Mouse (Mus musculus): ENCODE data around the gene Cdh6. TPM values are rescaled to one million over a fixed set of nuclear protein-coding genes. Genes with fewer than 3 reads are reported as not detected.
A peak's percentile ranks its signal among the peaks of the same experiment; 100 is the strongest.

Gene Cdh6
- polyA plus RNA-seq (2015; fragmentation: Nextera tagmentation; extraction: Ambion mirVana) = 0.08 and 0.10 TPM in 2 replicates

DNA sequence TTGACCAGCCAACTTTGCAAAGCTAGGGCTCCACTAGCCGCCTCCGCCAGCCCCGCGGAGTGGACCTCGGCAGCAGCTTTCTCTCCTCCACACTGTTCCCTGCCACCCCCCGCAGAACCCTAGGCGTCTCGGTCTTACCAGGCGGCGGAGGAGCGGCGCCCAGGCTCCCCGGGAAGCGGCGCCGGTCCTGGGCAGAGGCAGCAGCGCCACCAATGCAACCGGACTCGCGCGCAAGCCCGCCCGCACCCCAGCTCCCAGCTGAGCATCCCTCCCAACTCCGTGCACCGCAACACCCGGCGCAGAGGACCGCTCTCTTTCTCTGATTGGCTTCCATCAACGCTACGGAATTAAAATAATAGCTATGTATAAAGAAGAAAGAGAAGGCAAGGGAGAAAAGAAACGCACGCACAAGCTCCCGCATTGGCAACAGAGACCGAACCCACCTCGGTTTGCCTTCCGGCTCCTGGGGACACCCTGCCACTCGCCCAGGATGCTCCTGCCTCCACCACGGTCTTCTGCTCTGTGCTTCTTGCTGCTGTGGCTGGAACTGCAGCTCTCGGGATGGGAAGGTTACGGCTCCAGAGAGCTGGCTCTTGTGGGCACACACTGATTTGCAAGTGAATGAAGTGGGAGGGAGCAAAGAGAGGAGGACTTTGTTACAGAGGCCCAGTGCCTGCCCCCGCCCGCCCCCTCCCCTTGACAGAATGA, at the start of gene Cdh6:
Gene Cdh6, minus strand, starts transcription at position 605 of the 708 bp plus-strand sequence.
- H3K4me2 ChIP-seq = peak within 1 kb of the TSS; percentile 57
- 1% methylated on average over 42 of the region's 42 CpGs for WGBS (ENCODE audit: insufficient replicate concordance)
- no peak within 1 kb of the TSS for H3K9ac ChIP-seq
- DNase-seq (no peak), ATAC-seq (ENCODE audit: low read depth) (no peak)
- no peaks in the 10 kb centered on the region for H3K4me1 ChIP-seq (replicated peaks)
- no peaks in the 10 kb centered on the region for H3K9me3 ChIP-seq (replicated peaks)
- peak within 1 kb of the TSS; percentile 39 for H3K4me3 ChIP-seq (replicated peaks)
- H3K27ac ChIP-seq = no peak within 1 kb of the TSS
- peaks cover 53% of the 10 kb centered on the region for H3K27me3 ChIP-seq
- no peaks in the 10 kb centered on the region for H3K36me3 ChIP-seq

DNA sequence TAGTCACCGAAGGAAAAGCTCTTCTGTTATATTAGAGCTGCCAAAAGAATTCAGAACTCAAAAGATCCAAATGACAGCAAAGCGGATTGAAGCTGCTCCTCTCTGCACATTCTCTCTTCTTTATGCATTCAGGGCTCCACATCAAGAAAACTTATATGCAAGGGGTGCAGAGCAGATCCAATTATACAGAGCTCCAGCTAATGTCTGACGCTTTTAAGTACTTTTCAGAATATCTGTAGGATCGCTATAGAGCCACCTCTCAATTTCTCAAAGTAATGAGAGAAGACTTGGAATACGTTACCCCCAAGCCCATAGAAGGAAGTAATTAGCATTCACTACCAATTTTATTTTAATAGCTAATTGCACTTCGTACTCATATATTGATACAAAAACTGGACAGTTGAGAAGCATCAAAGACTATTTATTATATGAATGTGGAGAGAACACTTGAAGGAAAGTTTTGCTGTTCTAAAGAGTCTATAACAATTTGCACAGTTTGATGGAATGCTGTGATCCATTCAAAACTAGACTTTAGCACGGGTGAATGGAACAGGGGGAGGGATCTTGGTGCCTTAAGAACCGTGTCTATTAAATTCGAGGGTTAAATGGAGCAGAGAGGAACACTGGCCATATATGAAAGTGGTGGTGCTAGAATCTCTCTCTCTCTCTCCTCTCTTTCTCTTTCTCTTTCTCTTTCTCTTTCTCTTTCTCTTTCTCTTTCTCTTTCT, 46.4 kb upstream of the Cdh6 start:
- ATAC-seq (ENCODE audit: low read depth) = no peak
- H3K4me3 ChIP-seq (replicated peaks) = no peak overlapping the region
- no peaks in the 10 kb centered on the region for H3K27me3 ChIP-seq
- H3K27ac ChIP-seq = no peak overlapping the region
- no peak overlapping the region for H3K9ac ChIP-seq
- 62% methylated on average over 9 of the region's 9 CpGs for WGBS (ENCODE audit: insufficient replicate concordance)
- no peak for DNase-seq
- no peaks in the 10 kb centered on the region for H3K9me3 ChIP-seq (replicated peaks)
- H3K4me2 ChIP-seq = no peak overlapping the region
- H3K4me1 ChIP-seq (replicated peaks) = no peaks in the 10 kb centered on the region
- H3K36me3 ChIP-seq = no peaks in the 10 kb centered on the region

DNA sequence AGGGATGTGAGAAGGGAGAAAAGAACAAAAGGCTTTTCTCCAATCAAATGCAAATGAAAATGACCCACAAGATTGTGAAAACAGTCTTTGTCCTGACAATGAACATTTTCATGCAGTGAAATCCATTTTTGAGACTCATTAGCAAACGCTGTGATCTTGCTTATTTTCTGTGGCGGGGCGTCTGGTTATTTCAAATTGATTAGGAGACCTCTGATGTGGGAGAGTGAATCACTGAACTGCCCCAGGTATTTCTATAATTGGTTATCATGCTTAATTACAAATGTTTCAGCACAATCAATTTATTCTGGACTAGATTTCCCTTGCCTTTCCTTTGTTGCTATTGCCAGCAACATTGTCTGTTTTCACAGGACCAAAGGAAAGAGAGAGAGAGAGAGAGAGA, 44.3 kb upstream of the Cdh6 start:
- 61% methylated on average over 3 of the region's 3 CpGs for WGBS (ENCODE audit: insufficient replicate concordance)
- H3K27me3 ChIP-seq = no peaks in the 10 kb centered on the region
- DNase-seq = no peak
- H3K9me3 ChIP-seq (replicated peaks) = no peaks in the 10 kb centered on the region
- no peak for ATAC-seq (ENCODE audit: low read depth)
- H3K9ac ChIP-seq = no peak overlapping the region
- H3K4me1 ChIP-seq (replicated peaks) = no peaks in the 10 kb centered on the region
- H3K4me2 ChIP-seq = no peak overlapping the region
- no peak overlapping the region for H3K27ac ChIP-seq
- H3K36me3 ChIP-seq = no peaks in the 10 kb centered on the region
- H3K4me3 ChIP-seq (replicated peaks) = no peak overlapping the region

DNA sequence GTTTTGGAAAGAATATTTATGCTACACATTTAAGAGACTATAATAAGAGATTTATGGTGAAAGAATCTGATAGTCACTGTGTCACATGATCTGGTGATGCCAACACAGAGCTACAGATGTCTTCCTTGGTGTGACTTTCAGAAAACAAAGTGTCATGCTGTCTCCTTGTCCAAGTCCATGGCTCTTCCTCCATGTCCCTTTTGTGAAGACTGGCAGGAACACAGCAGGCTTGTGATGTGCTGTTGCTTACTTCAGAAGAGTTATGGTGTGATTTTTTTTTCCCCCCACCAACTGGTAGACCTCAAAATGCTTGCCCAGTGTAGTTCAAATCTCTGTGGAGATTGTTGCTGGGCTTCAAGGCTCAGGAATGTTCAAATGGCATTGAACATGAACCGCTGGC, 43.7 kb upstream of the Cdh6 start:
- Histone ChIP-seq H3K27ac (no peak overlapping the region), H3K9me3 (replicated peaks) (no peaks in the 10 kb centered on the region), H3K4me3 (replicated peaks) (no peak overlapping the region), H3K27me3 (no peaks in the 10 kb centered on the region), H3K4me1 (replicated peaks) (no peaks in the 10 kb centered on the region), H3K4me2 (no peak overlapping the region), H3K9ac (no peak overlapping the region), H3K36me3 (no peaks in the 10 kb centered on the region)
- DNase-seq (no peak), ATAC-seq (ENCODE audit: low read depth) (no peak)
- 73% methylated on average over 1 of the region's 1 CpGs for WGBS (ENCODE audit: insufficient replicate concordance)

DNA sequence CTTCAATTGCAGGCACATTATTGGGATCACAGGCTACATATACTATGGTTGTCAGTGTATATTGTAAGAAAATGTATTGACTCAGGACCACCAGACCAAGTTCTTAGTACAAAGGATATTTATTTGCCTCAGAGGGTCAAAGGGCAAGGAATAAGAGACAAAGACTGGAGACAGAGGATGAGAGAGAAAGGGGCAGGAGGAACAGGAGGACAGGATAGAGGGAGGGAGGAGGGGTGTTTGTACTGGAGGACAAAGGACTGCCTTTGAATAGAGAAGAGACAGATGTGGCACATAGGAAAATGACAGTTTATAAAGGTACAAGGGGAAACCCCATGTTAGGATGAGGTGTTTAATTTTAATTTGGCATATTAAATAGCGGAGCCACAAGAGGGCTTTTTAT, 39.5 kb upstream of the Cdh6 start:
- DNase-seq (no peak), ATAC-seq (ENCODE audit: low read depth) (no peak)
- Histone ChIP-seq H3K4me2 (no peak overlapping the region), H3K4me1 (replicated peaks) (no peaks in the 10 kb centered on the region), H3K9ac (no peak overlapping the region), H3K4me3 (replicated peaks) (no peak overlapping the region), H3K27me3 (no peaks in the 10 kb centered on the region), H3K9me3 (replicated peaks) (no peaks in the 10 kb centered on the region), H3K36me3 (no peaks in the 10 kb centered on the region), H3K27ac (no peak overlapping the region)
- WGBS (ENCODE audit: insufficient replicate concordance) = 73% methylated on average over 1 of the region's 1 CpGs

DNA sequence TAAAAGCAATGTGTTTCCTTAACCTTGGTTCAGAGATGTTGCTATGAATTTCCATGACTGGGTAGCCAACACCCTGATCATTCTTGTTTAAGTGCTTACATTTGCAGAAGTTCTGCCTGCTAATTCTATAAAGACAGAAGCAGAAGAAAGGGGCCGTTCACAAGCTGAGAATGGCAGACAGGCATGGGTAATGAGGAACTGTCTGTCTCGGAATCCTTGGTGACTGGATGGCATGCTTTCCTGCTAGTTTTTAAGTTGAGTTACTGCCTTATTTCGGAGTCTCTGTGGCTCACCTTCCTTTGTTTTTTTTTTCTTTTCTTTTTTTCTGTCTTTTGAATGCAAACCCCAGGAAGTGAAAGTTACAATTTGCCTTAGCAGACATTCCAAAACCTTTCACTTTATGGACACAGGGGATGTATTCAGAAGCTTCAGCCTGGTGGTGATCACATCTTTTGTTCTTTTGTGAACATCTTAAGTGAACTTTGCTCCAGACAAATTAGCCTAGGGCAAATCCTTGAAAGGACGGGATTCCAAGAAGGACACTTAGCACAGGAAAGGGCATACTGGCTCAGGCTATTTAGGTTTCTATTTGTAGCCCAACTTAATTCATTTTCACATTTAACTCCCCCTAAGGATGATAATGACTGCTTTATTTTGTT, 38.7 kb upstream of the Cdh6 start:
- 32% methylated on average over 4 of the region's 4 CpGs for WGBS (ENCODE audit: insufficient replicate concordance)
- Histone ChIP-seq H3K4me1 (replicated peaks) (no peaks in the 10 kb centered on the region), H3K27me3 (no peaks in the 10 kb centered on the region), H3K9ac (no peak overlapping the region), H3K4me3 (replicated peaks) (no peak overlapping the region), H3K4me2 (no peak overlapping the region), H3K27ac (no peak overlapping the region), H3K9me3 (replicated peaks) (no peaks in the 10 kb centered on the region), H3K36me3 (no peaks in the 10 kb centered on the region)
- ATAC-seq (ENCODE audit: low read depth) (no peak), DNase-seq (no peak)

DNA sequence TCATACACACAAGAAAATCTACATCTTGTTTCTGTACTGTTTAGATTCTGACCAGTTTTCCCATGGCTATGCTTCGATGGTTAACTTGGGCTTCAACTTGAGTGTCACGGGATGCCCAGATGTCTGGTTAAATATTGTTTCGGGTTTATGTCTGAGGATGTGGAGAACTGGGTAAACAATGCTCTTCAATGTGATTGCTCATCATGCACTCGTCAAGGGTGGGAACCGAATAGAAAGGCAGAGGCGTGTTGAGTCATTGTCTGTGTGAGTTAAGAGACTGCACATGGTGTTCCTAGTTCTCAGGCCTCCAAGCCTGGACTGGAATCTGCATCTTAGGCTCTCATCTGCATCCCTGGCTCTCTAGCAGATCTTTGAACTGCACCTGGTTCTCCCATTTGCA, 36.7 kb upstream of the Cdh6 start:
- no peaks in the 10 kb centered on the region for H3K4me1 ChIP-seq (replicated peaks)
- no peak overlapping the region for H3K4me3 ChIP-seq (replicated peaks)
- H3K27me3 ChIP-seq = no peaks in the 10 kb centered on the region
- ATAC-seq (ENCODE audit: low read depth) = no peak
- no peaks in the 10 kb centered on the region for H3K9me3 ChIP-seq (replicated peaks)
- no peak overlapping the region for H3K27ac ChIP-seq
- H3K4me2 ChIP-seq = no peak overlapping the region
- 68% methylated on average over 6 of the region's 6 CpGs for WGBS (ENCODE audit: insufficient replicate concordance)
- no peaks in the 10 kb centered on the region for H3K36me3 ChIP-seq
- DNase-seq = no peak
- no peak overlapping the region for H3K9ac ChIP-seq

DNA sequence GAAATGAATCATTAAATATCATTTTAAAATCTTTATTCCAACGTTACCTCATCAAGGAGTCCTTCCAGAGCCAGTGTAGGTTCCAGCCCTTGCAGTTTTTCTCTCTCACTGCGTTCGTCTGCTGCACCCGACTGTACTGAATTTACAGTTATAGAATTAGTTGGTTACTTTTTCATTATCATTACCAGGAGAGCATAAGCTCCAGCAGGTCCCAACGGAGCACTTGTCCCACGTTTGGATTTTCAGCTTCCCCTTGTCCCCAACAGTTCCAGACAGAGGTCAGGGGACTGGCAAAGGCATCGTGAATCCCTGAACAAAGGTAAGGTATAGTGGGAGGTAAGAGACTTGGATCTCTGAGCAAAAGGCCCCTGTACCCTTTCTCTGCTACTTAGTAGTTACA, 35.2 kb upstream of the Cdh6 start:
- no peaks in the 10 kb centered on the region for H3K36me3 ChIP-seq
- no peak overlapping the region for H3K4me3 ChIP-seq (replicated peaks)
- H3K4me1 ChIP-seq (replicated peaks) = no peaks in the 10 kb centered on the region
- H3K9ac ChIP-seq = no peak overlapping the region
- no peaks in the 10 kb centered on the region for H3K27me3 ChIP-seq
- H3K27ac ChIP-seq = no peak overlapping the region
- 58% methylated on average over 7 of the region's 7 CpGs for WGBS (ENCODE audit: insufficient replicate concordance)
- no peak overlapping the region for H3K4me2 ChIP-seq
- no peaks in the 10 kb centered on the region for H3K9me3 ChIP-seq (replicated peaks)
- no peak for ATAC-seq (ENCODE audit: low read depth)
- no peak for DNase-seq

DNA sequence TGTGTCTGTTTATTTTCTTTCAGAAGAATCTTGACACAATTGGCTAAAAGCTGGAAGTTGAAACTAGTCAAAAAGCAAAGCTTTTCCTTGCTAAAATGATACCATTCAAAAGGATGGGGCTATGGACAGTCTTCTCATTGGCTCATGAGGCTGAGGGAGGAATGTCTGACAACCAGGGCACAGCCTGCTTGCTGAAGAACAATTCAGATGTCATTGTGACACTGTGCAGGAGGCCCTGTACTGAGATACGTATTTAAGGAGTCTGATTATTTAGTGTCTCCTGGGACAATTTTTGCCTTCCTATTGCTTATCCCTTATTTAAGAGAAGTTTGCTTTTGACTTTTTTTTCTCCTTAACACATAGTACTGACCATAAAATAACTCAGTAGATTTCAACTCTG, 22.8 kb upstream of the Cdh6 start:
- Histone ChIP-seq H3K9ac (no peak overlapping the region), H3K36me3 (no peaks in the 10 kb centered on the region), H3K27me3 (no peaks in the 10 kb centered on the region), H3K4me3 (replicated peaks) (no peak overlapping the region), H3K27ac (no peak overlapping the region), H3K4me1 (replicated peaks) (no peaks in the 10 kb centered on the region), H3K4me2 (no peak overlapping the region), H3K9me3 (replicated peaks) (no peaks in the 10 kb centered on the region)
- 68% methylated on average over 1 of the region's 1 CpGs for WGBS (ENCODE audit: insufficient replicate concordance)
- ATAC-seq (ENCODE audit: low read depth) (no peak), DNase-seq (no peak)

DNA sequence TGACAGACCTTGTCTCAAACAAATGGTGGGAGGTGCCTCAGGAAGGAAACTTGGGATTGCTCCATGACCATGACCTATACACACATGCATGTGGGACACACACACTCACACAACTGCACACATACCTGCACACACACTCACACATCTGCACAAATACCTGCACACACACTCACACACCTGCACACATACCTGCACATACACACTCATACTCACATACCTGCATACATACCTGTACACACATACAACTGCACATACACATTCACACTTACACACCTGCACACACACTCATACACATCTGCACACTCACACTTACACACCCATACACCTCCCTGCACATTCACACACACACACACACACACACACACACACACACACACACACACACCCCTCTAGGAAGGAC, 20.6 kb upstream of the Cdh6 start:
- Histone ChIP-seq H3K4me2 (no peak overlapping the region), H3K27me3 (no peaks in the 10 kb centered on the region), H3K36me3 (no peaks in the 10 kb centered on the region), H3K4me3 (replicated peaks) (no peak overlapping the region), H3K27ac (no peak overlapping the region), H3K9me3 (replicated peaks) (no peaks in the 10 kb centered on the region), H3K9ac (no peak overlapping the region), H3K4me1 (replicated peaks) (no peaks in the 10 kb centered on the region)
- no peak for DNase-seq
- ATAC-seq (ENCODE audit: low read depth) = no peak

DNA sequence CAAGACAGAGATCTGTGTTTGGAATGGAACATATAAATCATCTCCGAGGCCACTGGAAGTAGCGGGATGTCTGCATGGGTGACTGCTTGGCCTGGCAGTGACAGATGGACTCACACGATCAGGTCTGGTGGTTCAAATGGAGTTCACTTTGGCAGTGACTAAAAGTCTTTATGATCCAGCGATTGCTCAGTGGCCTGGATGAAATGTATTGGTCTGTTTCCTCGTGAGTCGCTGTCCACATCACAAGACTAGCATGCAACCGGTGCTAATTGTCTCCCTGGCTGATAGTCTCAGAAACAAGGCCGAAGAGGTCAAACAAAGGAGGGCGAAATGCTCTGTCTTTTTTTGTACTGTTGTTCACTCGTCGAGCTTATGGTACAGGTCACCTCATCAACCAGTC, 19.6 kb upstream of the Cdh6 start:
- 67% methylated on average over 11 of the region's 11 CpGs for WGBS (ENCODE audit: insufficient replicate concordance)
- H3K4me1 ChIP-seq (replicated peaks) = no peaks in the 10 kb centered on the region
- H3K4me2 ChIP-seq = no peak overlapping the region
- H3K9ac ChIP-seq = no peak overlapping the region
- H3K9me3 ChIP-seq (replicated peaks) = no peaks in the 10 kb centered on the region
- H3K27me3 ChIP-seq = no peaks in the 10 kb centered on the region
- DNase-seq (no peak), ATAC-seq (ENCODE audit: low read depth) (no peak)
- H3K27ac ChIP-seq = no peak overlapping the region
- no peaks in the 10 kb centered on the region for H3K36me3 ChIP-seq
- no peak overlapping the region for H3K4me3 ChIP-seq (replicated peaks)

DNA sequence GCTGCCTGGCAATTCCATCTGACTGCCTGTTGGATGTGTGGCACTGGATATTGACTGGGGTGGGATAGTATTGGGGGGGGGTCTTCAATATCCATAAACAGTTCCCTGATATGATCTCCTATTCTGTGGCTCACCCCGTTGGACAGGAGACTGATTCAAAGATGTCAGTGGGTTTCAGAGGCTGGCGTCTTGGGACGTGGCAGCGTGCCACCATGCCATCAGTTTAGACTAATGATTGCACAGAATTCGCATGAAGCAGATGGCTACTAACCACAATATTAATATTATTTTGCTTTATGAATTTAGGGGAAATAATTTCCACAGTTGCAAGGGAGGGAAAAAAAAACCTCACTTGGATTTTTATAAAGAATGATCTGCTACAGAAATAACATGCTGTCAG, 10.2 kb upstream of the Cdh6 start:
- no peaks in the 10 kb centered on the region for H3K9me3 ChIP-seq (replicated peaks)
- H3K36me3 ChIP-seq = no peaks in the 10 kb centered on the region
- H3K27me3 ChIP-seq = no peaks in the 10 kb centered on the region
- ATAC-seq (ENCODE audit: low read depth) (no peak), DNase-seq (no peak)
- H3K4me1 ChIP-seq (replicated peaks) = no peaks in the 10 kb centered on the region
- no peak overlapping the region for H3K27ac ChIP-seq
- WGBS (ENCODE audit: insufficient replicate concordance) = 63% methylated on average over 5 of the region's 5 CpGs
- no peak overlapping the region for H3K4me2 ChIP-seq
- H3K4me3 ChIP-seq (replicated peaks) = no peak overlapping the region
- H3K9ac ChIP-seq = no peak overlapping the region
